Mouse (Mus musculus) brain, embryonic 14.5 days (tissue): ENCODE data around the gene Ripk4.

Experiments
- CTCF ChIP-seq: fragments of 200-500 bp; IDR thresholded peaks from 2 replicates; pipeline ENCODE4 v1.5.1; 2012; ENCODE audit warnings: inconsistent platforms, mild to moderate bottlenecking, moderate library complexity, borderline replicate concordance; ENCODE audit not compliant: insufficient read depth, insufficient read length; ENCODE audit errors: extremely low read depth
- POLR2A ChIP-seq: fragments of 200-500 bp; IDR thresholded peaks from 2 replicates; pipeline ENCODE4 v1.6.1; 2012; ENCODE audit warnings: mild to moderate bottlenecking, inconsistent platforms, borderline replicate concordance; ENCODE audit not compliant: poor library complexity, insufficient read depth, insufficient read length, severe bottlenecking; ENCODE audit errors: extremely low read depth

DNA sequence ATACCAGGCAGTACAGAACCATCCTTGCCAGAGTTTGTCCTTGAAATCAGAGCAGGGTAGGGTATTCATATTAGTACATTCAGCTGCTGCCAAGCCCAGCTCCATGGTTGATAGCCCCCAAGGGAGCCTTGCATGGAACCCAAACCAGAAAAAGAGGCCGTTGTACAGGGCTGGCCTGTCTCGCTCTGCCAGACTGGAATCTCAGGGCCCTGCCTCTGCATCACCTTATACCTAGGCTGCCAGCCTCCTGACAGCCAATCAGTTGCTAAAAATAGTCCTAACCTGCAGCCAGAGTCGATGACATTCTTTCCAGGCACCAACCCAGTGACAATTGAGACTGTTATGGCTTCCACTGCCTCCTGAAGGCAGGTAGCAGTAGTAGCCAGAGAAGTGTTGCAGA, 37.2 kb downstream of the Ripk4 start:
- TF ChIP-seq CTCF (no peak), POLR2A (no peak)
